8 mouse cellular contexts compared by ENCODE assay signal in the genomic region with DNA sequence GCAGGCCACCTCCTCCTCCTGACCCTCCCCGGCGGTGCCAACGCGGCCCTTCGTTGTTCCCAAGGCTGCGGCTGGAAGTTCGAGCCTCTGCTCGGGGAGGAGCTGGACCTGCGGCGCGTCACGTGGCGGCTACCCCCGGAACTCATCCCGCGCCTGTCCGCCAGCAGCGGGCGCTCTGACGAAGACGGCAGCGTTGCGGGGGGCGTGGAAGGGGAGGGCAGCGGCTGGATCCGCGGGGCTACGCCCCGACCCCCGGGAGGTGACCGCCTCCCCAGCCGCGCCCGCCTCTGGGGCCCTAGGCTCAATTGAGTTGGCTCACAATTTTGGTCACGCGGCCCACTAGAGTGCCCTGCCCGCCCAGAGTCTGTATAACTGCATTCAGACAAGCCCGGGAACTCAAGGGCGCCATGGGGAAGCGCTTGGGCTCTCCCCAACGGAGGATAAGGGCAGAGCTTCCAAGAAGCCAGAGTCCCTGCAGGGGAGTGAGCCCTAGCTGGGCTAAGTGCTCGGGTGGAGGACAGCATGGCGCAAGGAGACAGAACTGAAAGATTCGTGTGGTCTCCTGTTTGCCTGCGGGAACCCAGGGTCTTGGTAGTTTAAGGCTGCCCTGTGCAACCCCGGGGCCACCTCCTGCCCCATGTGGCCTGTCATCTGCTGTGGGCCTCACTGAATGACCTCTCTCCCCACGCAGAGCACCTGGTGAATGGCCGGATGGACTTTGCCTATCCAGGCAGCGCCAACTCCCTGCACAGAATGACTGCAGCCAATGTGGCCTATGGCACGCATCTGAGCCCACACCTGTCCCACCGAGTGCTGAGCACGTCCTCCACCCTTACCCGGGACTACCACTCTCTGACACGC. TPM values are rescaled to one million over a fixed set of nuclear protein-coding genes. Genes with fewer than 3 reads are reported as not detected.
DNase-seq lines count a peak whose midpoint lies in the region; ATAC-seq and TF ChIP-seq lines count a peak whose summit lies in the region.

No protein-coding gene starts in this region.

- DNase-seq in MEL (ENCODE audit: low read depth, low spot score), result peak; percentile 95
- peak; percentile 38 for DNase-seq in cerebellum, adult 8-10 months
- peak; percentile 58 for DNase-seq in forelimb bud, embryonic 11.5 days (ENCODE audit: low read depth, low spot score)
- DNase-seq in hindbrain, embryonic 10.5 days (ENCODE audit: low spot score), result peak; percentile 86
- peak; percentile 40 to 53 for DNase-seq in layer of hippocampus, postnatal 25 days (ENCODE audit: extremely low spot score in 1 of 2, low spot score in 1 of 2)
- DNase-seq in right cerebral cortex, postnatal 10 days (ENCODE audit: low spot score in 2 of 2), result peak; percentile 71 to 77
- peak; percentile 94 for DNase-seq in yolk sac, embryonic 10.5 days (ENCODE audit: low spot score)

- peak; percentile 88 for ATAC-seq in megakaryocyte, adult 5-6 weeks (ENCODE audit: poor library complexity, severe bottlenecking)

- no peak; the same call in 1 of the 2 replicates for TF ChIP-seq RAD21 in MEL (IDR thresholded peaks at IDR 0.05; ENCODE audit: low read depth, low read length)

- peak overlapping the region; percentile 80 for H3K9ac ChIP-seq in MEL (ENCODE audit: control insufficient read depth, low read depth, low read length, poor library complexity, severe bottlenecking)

- peaks cover 5 to 15% of the 10 kb centered on the region in 2 experiments for H3K4me1 ChIP-seq in MEL (ENCODE audit: control insufficient read depth in 1 of 2, insufficient read depth in 2 of 2, low read length in 2 of 2)
- peaks cover 49% of the 10 kb centered on the region for H3K4me1 ChIP-seq in hindbrain, embryonic 10.5 days (replicated peaks)

- peak overlapping the region; percentile 56 to 68 for H3K4me3 ChIP-seq in MEL (ENCODE audit: control insufficient read depth in 1 of 2, insufficient read depth in 1 of 2, low read depth in 2 of 2, low read length in 2 of 2)
- H3K4me3 ChIP-seq in hindbrain, embryonic 10.5 days, result peak overlapping the region; percentile 51

- H3K9me3 ChIP-seq in MEL (replicated peaks; ENCODE audit: insufficient read depth, low read length), result no peaks in the 10 kb centered on the region
- H3K9me3 ChIP-seq in hindbrain, embryonic 10.5 days, result no peaks in the 10 kb centered on the region

- peaks cover 0 to 8% of the 10 kb centered on the region in 2 experiments; a peak in 2 of 4 replicates for H3K36me3 ChIP-seq in MEL (ENCODE audit: control insufficient read depth in 1 of 2, insufficient read depth in 2 of 2, low read length in 2 of 2)
- peaks cover 36% of the 10 kb centered on the region for H3K36me3 ChIP-seq in hindbrain, embryonic 10.5 days

- 0 out of 4 replicates have a peak, but pooled peaks of 1 of the 2 experiments have one; percentile 4 for TF ChIP-seq EP300 in MEL (IDR thresholded peaks at IDR 0.05; ENCODE audit: low read depth in 1 of 2, low read length in 2 of 2)

- peak; percentile 48 to 87; a peak in 3 of 4 replicates for TF ChIP-seq POLR2A in MEL (IDR thresholded peaks at IDR 0.05; ENCODE audit: control insufficient read depth in 1 of 2, insufficient read depth in 1 of 2, low read depth in 1 of 2, low read length in 2 of 2, poor library complexity in 1 of 2)

- H3K27me3 ChIP-seq in MEL (ENCODE audit: control insufficient read depth in 1 of 2, insufficient read depth in 2 of 2, low read length in 2 of 2), result no peaks in the 10 kb centered on the region
- peaks cover 13% of the 10 kb centered on the region for H3K27me3 ChIP-seq in hindbrain, embryonic 10.5 days (ENCODE audit: insufficient read depth, poor library complexity, severe bottlenecking)

- TF ChIP-seq CTCF in MEL (IDR thresholded peaks at IDR 0.05 in 2 of 3, conservative IDR thresholded peaks at IDR 0.05 in 1 of 3; ENCODE audit: control insufficient read depth in 1 of 3, insufficient read depth in 1 of 3, low read depth in 2 of 3, low read length in 3 of 3, poor library complexity in 1 of 3, severe bottlenecking in 1 of 3), result peak; percentile 13 to 97 (median 80); a peak in 4 of 6 replicates

- H3K27ac ChIP-seq in MEL (ENCODE audit: control insufficient read depth, low read depth, low read length), result peak overlapping the region; percentile 77
- H3K27ac ChIP-seq in hindbrain, embryonic 10.5 days, result peak overlapping the region; percentile 87

- no peaks in the 10 kb centered on the region; the same call in 1 of the 2 replicates for H3K79me2 ChIP-seq in MEL (ENCODE audit: control insufficient read depth, insufficient read depth, low read length, poor library complexity)

- 6% methylated on average over 54 of the region's 54 CpGs for WGBS in hindbrain, embryonic 10.5 days

TF ChIP-seq in MEL, 35 proteins besides CTCF, POLR2A, EP300 and RAD21 (continues in another document):
- TF ChIP-seq NRF1 (IDR thresholded peaks at IDR 0.05; ENCODE audit: insufficient read depth, low read depth, low read length, poor library complexity, severe bottlenecking) (no peak), TCF12 (IDR thresholded peaks at IDR 0.05; ENCODE audit: low read depth, low read length) (no peak; the same call in 1 of the 2 replicates), ZMIZ1 (IDR thresholded peaks at IDR 0.05; ENCODE audit: low read depth, low read length) (peak; percentile 86), KAT2A (conservative IDR thresholded peaks at IDR 0.05; ENCODE audit: low read depth, low read length) (no peak), USF2 (IDR thresholded peaks at IDR 0.05; ENCODE audit: borderline replicate concordance in 1 of 2, insufficient read depth in 1 of 2, low read depth in 1 of 2, low read length in 2 of 2) (peak in 1 of 2 experiments; percentile 54; a peak in 1 of 4 replicates), ZNF384 (IDR thresholded peaks at IDR 0.05; ENCODE audit: low read depth, low read length) (no peak), MYB (IDR thresholded peaks at IDR 0.05; ENCODE audit: low read depth, low read length) (no peak), MAX (IDR thresholded peaks at IDR 0.05; ENCODE audit: low read length) (peak; percentile 72), UBTF (IDR thresholded peaks at IDR 0.05; ENCODE audit: borderline replicate concordance, insufficient read depth, low read depth, low read length) (peak; percentile 92; the same call in 1 of the 2 replicates), HCFC1 (IDR thresholded peaks at IDR 0.05; ENCODE audit: low read depth, low read length) (peak; percentile 67), SIN3A (IDR thresholded peaks at IDR 0.05; ENCODE audit: low read length) (peak; percentile 72), TAL1 (IDR thresholded peaks at IDR 0.05; ENCODE audit: low read length) (no peak), GABPA (IDR thresholded peaks at IDR 0.05; ENCODE audit: low read depth, low read length) (no peak), MAFK (IDR thresholded peaks at IDR 0.05; ENCODE audit: borderline replicate concordance, low read depth, low read length) (no peak), CHD2 (IDR thresholded peaks at IDR 0.05; ENCODE audit: low read length) (no peak), TBP (IDR thresholded peaks at IDR 0.05; ENCODE audit: low read depth, low read length) (0 out of 2 replicates have a peak, but pooled peaks have one; percentile 40), JUND (IDR thresholded peaks at IDR 0.05; ENCODE audit: low read depth, low read length) (no peak), GATA1 (IDR thresholded peaks at IDR 0.05; ENCODE audit: low read depth, low read length) (no peak), RCOR1 (IDR thresholded peaks at IDR 0.05; ENCODE audit: low read depth, low read length) (no peak), MAZ (IDR thresholded peaks at IDR 0.05; ENCODE audit: low read depth, low read length) (peak; percentile 93), BHLHE40 (IDR thresholded peaks at IDR 0.05; ENCODE audit: borderline replicate concordance, low read depth, low read length) (0 out of 2 replicates have a peak, but pooled peaks have one; percentile 27), SMC3 (IDR thresholded peaks at IDR 0.05; ENCODE audit: low read depth, low read length) (peak; percentile 40), ZKSCAN1 (IDR thresholded peaks at IDR 0.05; ENCODE audit: low read depth, low read length) (0 out of 2 replicates have a peak, but pooled peaks have one; percentile 12)

RNA-seq across cellular contexts. Expression of a gene that starts 7.4 kb away (rescaled TPM):
- 253 and 322 TPM in 2 replicates for total RNA-seq in MEL (2012; rRNA removed)
- 100 to 1,000 TPM in 1 of 2 experiments, not detected in 1; 326 TPM for polyA plus RNA-seq in MEL (2012; ENCODE audit: insufficient read depth in 1 of 2, insufficient read length in 2 of 2, low read depth in 1 of 2, low replicate concordance in 2 of 2, missing spikeins in 1 of 2)
- polyA plus RNA-seq in hindbrain, embryonic 10.5 days (2016; fragmentation: Nextera tagmentation; extraction: Ambion mirVana), result 184 and 204 TPM in 2 replicates
- total RNA-seq in layer of hippocampus, postnatal 25 days (2021), result 10 to 100 TPM; 14.0 to 16.9 TPM
- 4.6 and 5.0 TPM in 2 replicates for total RNA-seq in megakaryocyte, adult 5-6 weeks (2015)
- total RNA-seq in megakaryocyte, adult 5-6 weeks (2017), result 10.4 and 10.8 TPM in 2 replicates

RNA-seq across cellular contexts. Expression of a gene that starts 22.7 kb away (rescaled TPM):
- 451 and 498 TPM in 2 replicates for total RNA-seq in MEL (2012; rRNA removed)
- 100 to 1,000 TPM in 1 of 2 experiments, 10 to 100 TPM in 1; 96.6 to 767 TPM for polyA plus RNA-seq in MEL (2012; ENCODE audit: insufficient read depth in 1 of 2, insufficient read length in 2 of 2, low read depth in 1 of 2, low replicate concordance in 2 of 2, missing spikeins in 1 of 2)
- 1,623 and 1,834 TPM in 2 replicates for polyA plus RNA-seq in hindbrain, embryonic 10.5 days (2016; fragmentation: Nextera tagmentation; extraction: Ambion mirVana)
- 100 to 1,000 TPM; 281 to 291 TPM for total RNA-seq in layer of hippocampus, postnatal 25 days (2021)
- 756 and 808 TPM in 2 replicates for total RNA-seq in megakaryocyte, adult 5-6 weeks (2015)
- 735 and 795 TPM in 2 replicates for total RNA-seq in megakaryocyte, adult 5-6 weeks (2017)

RNA-seq across cellular contexts. Expression of a gene that starts 25.1 kb away (rescaled TPM):
- total RNA-seq in MEL (2012; rRNA removed), result 21.7 and 24.0 TPM in 2 replicates
- polyA plus RNA-seq in MEL (2012; ENCODE audit: insufficient read depth in 1 of 2, insufficient read length in 2 of 2, low read depth in 1 of 2, low replicate concordance in 2 of 2, missing spikeins in 1 of 2), result 10 to 100 TPM in 1 of 2 experiments, not detected in 1; 42.3 TPM
- polyA plus RNA-seq in hindbrain, embryonic 10.5 days (2016; fragmentation: Nextera tagmentation; extraction: Ambion mirVana), result 47.7 and 51.3 TPM in 2 replicates
- 10 to 100 TPM; 19.6 to 23.2 TPM for total RNA-seq in layer of hippocampus, postnatal 25 days (2021)
- 10.1 and 10.5 TPM in 2 replicates for total RNA-seq in megakaryocyte, adult 5-6 weeks (2015)
- total RNA-seq in megakaryocyte, adult 5-6 weeks (2017), result 7.8 and 8.3 TPM in 2 replicates

RNA-seq across cellular contexts. Expression of a gene that starts 30.6 kb away (rescaled TPM):
- 0.39 and 0.69 TPM in 2 replicates for total RNA-seq in MEL (2012; rRNA removed)
- under 1 TPM in 1 of 2 experiments, not detected in 1; 0.85 TPM for polyA plus RNA-seq in MEL (2012; ENCODE audit: insufficient read depth in 1 of 2, insufficient read length in 2 of 2, low read depth in 1 of 2, low replicate concordance in 2 of 2, missing spikeins in 1 of 2)
- 0.92 and 0.94 TPM in 2 replicates for polyA plus RNA-seq in hindbrain, embryonic 10.5 days (2016; fragmentation: Nextera tagmentation; extraction: Ambion mirVana)
- 1 to 10 TPM; 5.2 to 6.5 TPM for total RNA-seq in layer of hippocampus, postnatal 25 days (2021)
- total RNA-seq in megakaryocyte, adult 5-6 weeks (2015), result 0.09 TPM in 1 of 2 replicates, not detected in the other
- total RNA-seq in megakaryocyte, adult 5-6 weeks (2017), result not detected in 2 replicates

Comparison
In these comparisons a context has a peak if more than half of its experiments do, and no peak if none do; other contexts are left out.
1. Peak in every context shown above with its lines: DNase-seq, ATAC-seq, H3K4me3 ChIP-seq and H3K27ac ChIP-seq.
2. DNase-seq: peak in every context shown above with its lines; median percentile 95 in MEL; 94 in yolk sac, embryonic 10.5 days; 86 in hindbrain, embryonic 10.5 days; 74 in right cerebral cortex, postnatal 10 days; 58 in forelimb bud, embryonic 11.5 days; 46 in layer of hippocampus, postnatal 25 days; 38 in cerebellum, adult 8-10 months.
3. RNA of a gene that starts 7.4 kb away (total RNA-seq): 253 to 322 TPM in MEL; 14.0 to 16.9 TPM in layer of hippocampus, postnatal 25 days and 4.6 to 10.8 TPM in megakaryocyte, adult 5-6 weeks; every median in the first group is over 10 times any median in the second.